Mouse (Mus musculus) kidney, adult 8-10 months (tissue): Measurements from ENCODE around the gene Timm23.
"Not testable (repeated sequence)": the region's sequence is repeated elsewhere in the genome, so short reads cannot be mapped to it uniquely, and the experiment has no call there.

Experiments
- DNase-seq, 2 experiments: peaks; one replicate each; pipeline ENCODE4 v3.0.0; 2022

The Timm23 gene

GRCm38 (mm10) chr14:32164173-32165051, 37.3 kb downstream of the Timm23 start:
- no peak for DNase-seq

- no peak for DNase-seq
Measured at GRCm38 (mm10) chr14:32163203-32163888, 38.4 kb downstream of the Timm23 start.

GRCm38 (mm10) chr14:32162231-32162630, 39.5 kb downstream of the Timm23 start:
- no peak for DNase-seq

GRCm38 (mm10) chr14:32161090-32161885, 40.4 kb downstream of the Timm23 start:
- DNase-seq = no peak

- DNase-seq = no peak
Measured at GRCm38 (mm10) chr14:32160563-32160962, 41.1 kb downstream of the Timm23 start.

- peak; percentile 99 to 100 for DNase-seq
Measured at GRCm38 (mm10) chr14:32159690-32160246, 41.9 kb downstream of the Timm23 start, which contains the start of gene Ncoa4. TSS of gene Ncoa4 (plus strand) at chr14:32159865.

- peak in 1 of 2 experiments; percentile 44 for DNase-seq
Measured at GRCm38 (mm10) chr14:32159150-32159670, 42.5 kb downstream of the Timm23 start.

GRCm38 (mm10) chr14:32154758-32155157, 46.9 kb downstream of the Timm23 start:
- no peak for DNase-seq

- no peak for DNase-seq
Measured at GRCm38 (mm10) chr14:32153156-32153555, 48.5 kb downstream of the Timm23 start.

GRCm38 (mm10) chr14:32152243-32152965, 49.3 kb downstream of the Timm23 start:
- DNase-seq = no peak

GRCm38 (mm10) chr14:32150872-32151271, 50.8 kb downstream of the Timm23 start:
- no peak for DNase-seq

- DNase-seq = no peak
Measured at GRCm38 (mm10) chr14:32146578-32146977, 55.1 kb downstream of the Timm23 start.

- DNase-seq = no peak
Measured at GRCm38 (mm10) chr14:32145809-32146511, 55.7 kb downstream of the Timm23 start.

GRCm38 (mm10) chr14:32145401-32145800, 56.3 kb downstream of the Timm23 start:
- no peak for DNase-seq

- DNase-seq = no peak
Measured at GRCm38 (mm10) chr14:32144734-32145133, 57.0 kb downstream of the Timm23 start.

- DNase-seq = no peak
Measured at GRCm38 (mm10) chr14:32141723-32142122, 60.0 kb downstream of the Timm23 start, which contains the start of gene Msmb. TSS of gene Msmb (plus strand) at chr14:32142023.

- DNase-seq = no peak
Measured at GRCm38 (mm10) chr14:32140359-32140965, 61.2 kb downstream of the Timm23 start.

- not testable (repeated sequence) for DNase-seq
Measured at GRCm38 (mm10) chr14:32136467-32136866, 65.2 kb downstream of the Timm23 start.

GRCm38 (mm10) chr14:32134293-32134692, 67.4 kb downstream of the Timm23 start:
- no peak for DNase-seq

- no peak for DNase-seq
Measured at GRCm38 (mm10) chr14:32131836-32132235, 69.9 kb downstream of the Timm23 start.
